Comparison of ENCODE assay signal across 8 mouse cellular contexts in genomic region chr7:38271859-38272258, GRCm38 (mm10). TPM values are rescaled to one million over a fixed set of nuclear protein-coding genes. Genes with fewer than 3 reads are reported as not detected.
DNase-seq lines count a peak whose midpoint lies in the region; ATAC-seq and TF ChIP-seq lines count a peak whose summit lies in the region.

No protein-coding gene starts in this region.

- no peak overlapping the region for H3K27ac ChIP-seq in lung, embryonic 16.5 days (ENCODE audit: low read length)
- no peak overlapping the region for H3K27ac ChIP-seq in embryonic facial prominence, embryonic 13.5 days
- no peak overlapping the region for H3K27ac ChIP-seq in intestine, postnatal 0 days (ENCODE audit: low read depth, low read length)

- TF ChIP-seq CTCF in intestine, postnatal 0 days (IDR thresholded peaks at IDR 0.05; ENCODE audit: low read depth), result no peak

- H3K36me3 ChIP-seq in lung, embryonic 16.5 days (ENCODE audit: control insufficient read depth, insufficient read depth, low read length), result peaks cover 7% of the 10 kb centered on the region; the same call in 1 of the 2 replicates
- H3K36me3 ChIP-seq in embryonic facial prominence, embryonic 13.5 days, result peaks cover 18% of the 10 kb centered on the region
- H3K36me3 ChIP-seq in intestine, postnatal 0 days (ENCODE audit: control insufficient read depth, insufficient read depth), result no peaks in the 10 kb centered on the region
- no peaks in the 10 kb centered on the region for H3K36me3 ChIP-seq in splenic B cell, adult 2 months (ENCODE audit: control insufficient read depth, insufficient read depth, low read length, poor library complexity, severe bottlenecking)

- H3K4me1 ChIP-seq in lung, embryonic 16.5 days (replicated peaks; ENCODE audit: control insufficient read depth, insufficient read depth, low read length), result peaks cover 11% of the 10 kb centered on the region
- peaks cover 12% of the 10 kb centered on the region for H3K4me1 ChIP-seq in embryonic facial prominence, embryonic 13.5 days
- peaks cover 6% of the 10 kb centered on the region; the same call in 1 of the 2 replicates for H3K4me1 ChIP-seq in intestine, postnatal 0 days (replicated peaks; ENCODE audit: control insufficient read depth, insufficient read depth, low read length)

- ATAC-seq in lung, embryonic 16.5 days (ENCODE audit: low read depth), result 0 out of 2 replicates have a peak, but pooled peaks have one; percentile 27
- ATAC-seq in embryonic facial prominence, embryonic 13.5 days (ENCODE audit: insufficient number of reproducible peaks, insufficient read depth, low FRiP score, low TSS enrichment, low read depth), result no peak
- ATAC-seq in intestine, postnatal 0 days, result 0 out of 2 replicates have a peak, but pooled peaks have one; percentile 15

- peak overlapping the region; percentile 62 for H3K4me2 ChIP-seq in lung, embryonic 16.5 days (ENCODE audit: low read depth, low read length)
- peak overlapping the region; percentile 89 for H3K4me2 ChIP-seq in embryonic facial prominence, embryonic 13.5 days
- H3K4me2 ChIP-seq in intestine, postnatal 0 days (replicated peaks; ENCODE audit: low read depth), result peak overlapping the region; percentile 90

- no peaks in the 10 kb centered on the region for H3K27me3 ChIP-seq in lung, embryonic 16.5 days (ENCODE audit: control insufficient read depth, insufficient read depth, low read depth, low read length)
- no peaks in the 10 kb centered on the region for H3K27me3 ChIP-seq in embryonic facial prominence, embryonic 13.5 days
- no peaks in the 10 kb centered on the region for H3K27me3 ChIP-seq in intestine, postnatal 0 days (replicated peaks; ENCODE audit: control insufficient read depth, insufficient read depth, low read length)
- H3K27me3 ChIP-seq in splenic B cell, adult 2 months (ENCODE audit: control insufficient read depth, insufficient read depth, low read length, poor library complexity, severe bottlenecking), result no peaks in the 10 kb centered on the region

- 9% methylated on average over 4 of the region's 4 CpGs for WGBS in lung, embryonic 16.5 days
- WGBS in embryonic facial prominence, embryonic 13.5 days, result 10% methylated on average over 4 of the region's 4 CpGs
- 14% methylated on average over 4 of the region's 4 CpGs for WGBS in intestine, postnatal 0 days

- no peaks in the 10 kb centered on the region for H3K9me3 ChIP-seq in lung, embryonic 16.5 days (ENCODE audit: control insufficient read depth, low read length)
- H3K9me3 ChIP-seq in embryonic facial prominence, embryonic 13.5 days, result no peaks in the 10 kb centered on the region
- no peaks in the 10 kb centered on the region for H3K9me3 ChIP-seq in intestine, postnatal 0 days (ENCODE audit: control insufficient read depth)

- peak overlapping the region; percentile 90 for H3K4me3 ChIP-seq in lung, embryonic 16.5 days (ENCODE audit: low read length)
- peak overlapping the region; percentile 74 for H3K4me3 ChIP-seq in embryonic facial prominence, embryonic 13.5 days
- peak overlapping the region; percentile 85 for H3K4me3 ChIP-seq in intestine, postnatal 0 days (ENCODE audit: low read depth, low read length)

- DNase-seq in lung, postnatal 4 days, result no peak
- DNase-seq in splenic B cell, adult 2 months (ENCODE audit: low read depth, low spot score), result peak; percentile 5
- DNase-seq in ovary, postnatal 14 days (ENCODE audit: low spot score), result no peak
- DNase-seq in frontal cortex, postnatal 25 days (ENCODE audit: low spot score in 2 of 2), result no peak
- no peak for DNase-seq in left cerebral cortex, adult 9 months (ENCODE audit: low spot score in 2 of 2)

- peak overlapping the region; percentile 88 for H3K9ac ChIP-seq in lung, embryonic 16.5 days (ENCODE audit: low read length)
- peak overlapping the region; percentile 88 for H3K9ac ChIP-seq in embryonic facial prominence, embryonic 13.5 days
- H3K9ac ChIP-seq in intestine, postnatal 0 days (ENCODE audit: low read depth, low read length), result no peak overlapping the region

RNA-seq across cellular contexts. Expression of gene Pop4, which starts 0.6 kb away (rescaled TPM):
- polyA plus RNA-seq in lung, embryonic 16.5 days (2015; fragmentation: Nextera tagmentation; extraction: Ambion mirVana), result 55.4 and 59.7 TPM in 2 replicates
- polyA plus RNA-seq in embryonic facial prominence, embryonic 13.5 days (2015; fragmentation: Nextera tagmentation; extraction: Ambion mirVana), result 66.1 and 76.6 TPM in 2 replicates
- polyA plus RNA-seq in intestine, postnatal 0 days (2015; fragmentation: Nextera tagmentation; extraction: Ambion mirVana), result 20.6 and 23.2 TPM in 2 replicates

RNA-seq across cellular contexts. Expression of gene Plekhf1, which starts 44.0 kb away (rescaled TPM):
- 5.6 and 6.6 TPM in 2 replicates for polyA plus RNA-seq in lung, embryonic 16.5 days (2015; fragmentation: Nextera tagmentation; extraction: Ambion mirVana)
- polyA plus RNA-seq in embryonic facial prominence, embryonic 13.5 days (2015; fragmentation: Nextera tagmentation; extraction: Ambion mirVana), result 3.8 and 3.9 TPM in 2 replicates
- 5.2 and 5.9 TPM in 2 replicates for polyA plus RNA-seq in intestine, postnatal 0 days (2015; fragmentation: Nextera tagmentation; extraction: Ambion mirVana)
